Mouse (Mus musculus) myocyte (in vitro differentiated cells): ENCODE measurements around the gene Hoxd8. TPM values are rescaled to one million over a fixed set of nuclear protein-coding genes. Genes with fewer than 3 reads are reported as not detected.

ENCODE experiments used
- H3K27me3 ChIP-seq: one replicate; pipeline ENCODE4 v1.6.1; 2011; ENCODE audit not compliant: control insufficient read depth, insufficient read depth, insufficient read length
- H3K36me3 ChIP-seq: one replicate; pipeline ENCODE4 v1.6.1; 2011; ENCODE audit not compliant: control insufficient read depth, insufficient read depth
- H3K4me2 ChIP-seq: one replicate; pipeline ENCODE4 v1.6.1; 2011; ENCODE audit warnings: low read depth, control low read depth
- H3K4me3 ChIP-seq: one replicate; pipeline ENCODE4 v1.5.1; 2011; ENCODE audit warnings: mild to moderate bottlenecking, control low read depth, moderate library complexity
- H3K79me2 ChIP-seq: one replicate; pipeline ENCODE4 v1.6.1; 2011; ENCODE audit not compliant: control insufficient read depth, insufficient read depth
- H3ac ChIP-seq: one replicate; pipeline ENCODE4 v1.6.1; 2011; ENCODE audit not compliant: control insufficient read depth, insufficient read length
- CEBPB ChIP-seq: IDR thresholded peaks from 2 replicates; pipeline ENCODE4 v1.6.1; 2011; ENCODE audit warnings: mild to moderate bottlenecking, moderate library complexity; ENCODE audit not compliant: poor library complexity, insufficient read depth, severe bottlenecking
- E2F4 ChIP-seq: IDR thresholded peaks from one replicate; pipeline ENCODE4 v1.6.1; 2011; ENCODE audit warnings: mild to moderate bottlenecking, control low read depth, moderate library complexity; ENCODE audit not compliant: insufficient read depth
- MAX ChIP-seq: IDR thresholded peaks from one replicate; pipeline ENCODE4 v1.6.1; 2011; ENCODE audit warnings: low read depth, mild to moderate bottlenecking, control low read depth
- MYOD1 ChIP-seq, 3 experiments: IDR thresholded peaks; one replicate each; pipeline ENCODE4 v1.6.1; 2011; ENCODE audit warnings: control low read depth in 2 of 3, low read depth in 2 of 3, mild to moderate bottlenecking in 2 of 3, moderate library complexity in 1 of 3; ENCODE audit not compliant: insufficient read length in 2 of 3, control insufficient read depth in 1 of 3
- MYOG ChIP-seq, 3 experiments: IDR thresholded peaks; one replicate each; pipeline ENCODE4 v1.6.1; 2011; ENCODE audit warnings: control low read depth in 2 of 3, low read depth in 2 of 3, mild to moderate bottlenecking in 2 of 3; ENCODE audit not compliant: insufficient read length in 2 of 3, control insufficient read depth in 1 of 3, insufficient read depth in 1 of 3
- POLR2A ChIP-seq: IDR thresholded peaks from one replicate; pipeline ENCODE4 v1.6.1; 2011; ENCODE audit warnings: low read depth, mild to moderate bottlenecking, control low read depth, moderate library complexity; ENCODE audit not compliant: insufficient read length
- POLR2AphosphoS2 ChIP-seq: IDR thresholded peaks from one replicate; pipeline ENCODE4 v1.6.1; 2011; ENCODE audit warnings: low read depth, control low read depth; ENCODE audit not compliant: insufficient read length
- REST ChIP-seq: IDR thresholded peaks from one replicate; pipeline ENCODE4 v1.6.1; 2011; ENCODE audit warnings: mild to moderate bottlenecking, control low read depth, moderate library complexity; ENCODE audit not compliant: insufficient read depth, insufficient read length
- SRF ChIP-seq: IDR thresholded peaks from one replicate; pipeline ENCODE4 v1.6.1; 2011; ENCODE audit warnings: low read depth; ENCODE audit not compliant: control insufficient read depth, insufficient read length
- TCF12 ChIP-seq: IDR thresholded peaks from one replicate; pipeline ENCODE4 v1.6.1; 2011; ENCODE audit warnings: mild to moderate bottlenecking, control low read depth; ENCODE audit not compliant: poor library complexity, insufficient read depth, severe bottlenecking
- TCF3 ChIP-seq: IDR thresholded peaks from one replicate; pipeline ENCODE4 v1.6.1; 2011; ENCODE audit warnings: low read depth, control low read depth; ENCODE audit not compliant: insufficient read length
- USF1 ChIP-seq: IDR thresholded peaks from one replicate; pipeline ENCODE4 v1.6.1; 2011; ENCODE audit warnings: low read depth, mild to moderate bottlenecking, control low read depth, moderate library complexity
- polyA plus RNA-seq: library from polyadenylated mRNA; unstranded; fragments of >200 nt; fragmentation: generic; extraction: Trizol; gene quantifications from one replicate; pipeline ENCODE4 v1.2.1, GENCODE M21; 2012; ENCODE audit warnings: missing spikeins

Gene Hoxd8
- polyA plus RNA-seq, 1 experiment = not detected

DNA sequence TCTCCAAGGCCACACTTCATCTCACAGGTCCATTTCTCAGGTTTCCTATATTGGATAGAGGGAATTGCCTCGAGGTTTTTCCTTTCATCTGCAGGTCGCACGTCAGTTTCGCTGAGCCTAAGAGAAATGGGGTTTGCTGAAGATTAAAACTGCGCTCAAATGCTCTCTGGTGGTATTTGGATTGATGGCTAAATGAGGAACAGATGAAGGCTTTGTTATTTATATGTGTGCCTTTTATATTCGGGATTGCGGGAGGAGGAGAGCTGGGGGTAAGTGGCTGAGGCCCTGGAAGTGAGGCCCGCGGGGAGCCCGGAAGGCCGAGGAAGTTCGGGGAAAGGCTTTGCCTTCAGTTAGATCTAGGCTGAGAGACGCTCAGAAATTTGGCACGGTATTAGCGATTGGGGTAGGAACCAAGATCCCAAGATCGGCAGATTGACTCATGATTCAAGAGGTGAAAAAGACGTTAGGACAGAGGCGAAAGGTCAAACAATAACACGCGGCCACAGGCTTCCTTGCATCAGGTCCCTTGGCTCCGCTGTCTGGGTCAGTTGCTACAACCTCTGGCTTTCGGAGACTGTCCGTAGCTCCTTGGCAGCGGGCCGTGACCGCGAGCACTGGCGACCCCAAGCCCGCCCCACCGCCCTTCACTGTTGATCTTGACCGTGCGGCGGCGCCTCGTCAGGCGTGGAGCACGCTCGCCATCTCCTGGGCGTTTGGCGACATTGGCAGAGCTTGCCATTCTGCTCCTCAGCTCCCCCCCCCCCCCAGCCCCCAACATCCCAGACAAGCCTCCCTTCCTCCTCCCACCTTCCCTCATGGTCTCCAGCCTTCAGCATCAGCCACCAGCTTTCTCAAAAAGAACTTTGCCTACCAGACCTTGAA, 31.7 kb upstream of the Hoxd8 start:
- Histone ChIP-seq H3K36me3 (no peaks in the 10 kb centered on the region), H3K4me2 (peak overlapping the region; percentile 53), H3ac (no peak overlapping the region), H3K4me3 (no peak overlapping the region), H3K27me3 (peaks cover 55% of the 10 kb centered on the region), H3K79me2 (no peaks in the 10 kb centered on the region)
- TF ChIP-seq MYOG (IDR thresholded peaks at IDR 0.05; ENCODE audit: control insufficient read depth in 1 of 3, insufficient read depth in 1 of 3, insufficient read length in 2 of 3, low read depth in 2 of 3) (no peak), USF1 (no peak), E2F4 (no peak), POLR2AphosphoS2 (no peak), POLR2A (no peak), SRF (no peak), TCF3 (no peak), MAX (no peak), MYOD1 (IDR thresholded peaks at IDR 0.05; ENCODE audit: control insufficient read depth in 1 of 3, insufficient read length in 2 of 3, low read depth in 2 of 3) (no peak), REST (no peak), CEBPB (no peak), TCF12 (no peak)

GRCm38 (mm10) chr2:74673835-74674425, 30.5 kb upstream of the Hoxd8 start:
- TF ChIP-seq REST (no peak), TCF3 (no peak), MYOG (IDR thresholded peaks at IDR 0.05; ENCODE audit: control insufficient read depth in 1 of 3, insufficient read depth in 1 of 3, insufficient read length in 2 of 3, low read depth in 2 of 3) (no peak), USF1 (no peak), POLR2A (no peak), POLR2AphosphoS2 (no peak), E2F4 (no peak), SRF (no peak), CEBPB (no peak), TCF12 (no peak), MAX (no peak), MYOD1 (IDR thresholded peaks at IDR 0.05; ENCODE audit: control insufficient read depth in 1 of 3, insufficient read length in 2 of 3, low read depth in 2 of 3) (no peak)
- no peak overlapping the region for H3K4me3 ChIP-seq
- H3ac ChIP-seq = no peak overlapping the region
- H3K4me2 ChIP-seq = no peak overlapping the region
- no peaks in the 10 kb centered on the region for H3K79me2 ChIP-seq
- no peaks in the 10 kb centered on the region for H3K36me3 ChIP-seq
- H3K27me3 ChIP-seq = peaks cover 50% of the 10 kb centered on the region

DNA sequence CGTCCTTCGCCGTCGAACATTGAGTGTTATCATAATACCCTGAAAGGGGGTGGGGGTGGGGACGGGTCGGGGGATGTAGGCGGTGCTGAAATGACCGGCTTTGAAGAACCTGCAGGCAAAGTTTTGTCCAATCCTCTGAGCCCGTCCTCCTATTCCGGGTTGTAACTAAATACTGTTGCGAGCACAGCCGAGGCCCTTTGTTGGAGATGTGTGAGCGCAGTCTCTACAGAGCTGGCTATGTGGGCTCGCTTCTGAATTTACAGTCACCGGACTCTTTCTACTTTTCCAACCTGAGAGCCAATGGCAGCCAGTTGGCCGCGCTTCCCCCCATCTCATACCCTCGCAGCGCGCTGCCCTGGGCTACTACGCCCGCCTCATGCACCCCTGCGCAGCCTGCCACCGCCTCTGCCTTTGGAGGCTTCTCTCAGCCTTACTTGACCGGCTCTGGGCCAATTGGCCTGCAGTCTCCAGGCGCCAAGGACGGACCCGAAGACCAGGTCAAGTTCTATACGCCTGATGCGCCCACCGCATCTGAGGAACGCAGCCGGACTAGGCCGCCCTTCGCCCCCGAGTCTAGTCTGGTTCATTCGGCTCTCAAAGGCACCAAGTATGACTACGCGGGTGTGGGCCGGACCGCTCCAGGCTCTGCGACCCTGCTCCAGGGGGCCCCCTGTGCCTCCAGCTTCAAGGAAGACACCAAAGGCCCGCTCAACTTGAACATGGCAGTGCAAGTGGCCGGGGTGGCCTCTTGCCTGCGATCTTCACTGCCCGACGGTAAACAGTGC, 29.3 kb upstream of the Hoxd8 start, which contains the start of gene Hoxd12:
Hoxd12 (plus strand) TSS at position 133 of the 785 bp plus-strand sequence.
- Histone ChIP-seq H3ac (no peak within 1 kb of the TSS), H3K4me2 (no peak within 1 kb of the TSS), H3K36me3 (no peaks in the 10 kb centered on the region), H3K4me3 (no peak within 1 kb of the TSS), H3K79me2 (no peaks in the 10 kb centered on the region), H3K27me3 (peaks cover 58% of the 10 kb centered on the region)
- no peak for TF ChIP-seq E2F4
- no peak for TF ChIP-seq MYOG (IDR thresholded peaks at IDR 0.05; ENCODE audit: control insufficient read depth in 1 of 3, insufficient read depth in 1 of 3, insufficient read length in 2 of 3, low read depth in 2 of 3)
- no peak for TF ChIP-seq TCF3
- TF ChIP-seq REST = no peak
- no peak for TF ChIP-seq POLR2A
- no peak for TF ChIP-seq USF1
- TF ChIP-seq MYOD1 (IDR thresholded peaks at IDR 0.05; ENCODE audit: control insufficient read depth in 1 of 3, insufficient read length in 2 of 3, low read depth in 2 of 3) = no peak
- no peak for TF ChIP-seq MAX
- TF ChIP-seq POLR2AphosphoS2 = no peak
- no peak for TF ChIP-seq TCF12

DNA sequence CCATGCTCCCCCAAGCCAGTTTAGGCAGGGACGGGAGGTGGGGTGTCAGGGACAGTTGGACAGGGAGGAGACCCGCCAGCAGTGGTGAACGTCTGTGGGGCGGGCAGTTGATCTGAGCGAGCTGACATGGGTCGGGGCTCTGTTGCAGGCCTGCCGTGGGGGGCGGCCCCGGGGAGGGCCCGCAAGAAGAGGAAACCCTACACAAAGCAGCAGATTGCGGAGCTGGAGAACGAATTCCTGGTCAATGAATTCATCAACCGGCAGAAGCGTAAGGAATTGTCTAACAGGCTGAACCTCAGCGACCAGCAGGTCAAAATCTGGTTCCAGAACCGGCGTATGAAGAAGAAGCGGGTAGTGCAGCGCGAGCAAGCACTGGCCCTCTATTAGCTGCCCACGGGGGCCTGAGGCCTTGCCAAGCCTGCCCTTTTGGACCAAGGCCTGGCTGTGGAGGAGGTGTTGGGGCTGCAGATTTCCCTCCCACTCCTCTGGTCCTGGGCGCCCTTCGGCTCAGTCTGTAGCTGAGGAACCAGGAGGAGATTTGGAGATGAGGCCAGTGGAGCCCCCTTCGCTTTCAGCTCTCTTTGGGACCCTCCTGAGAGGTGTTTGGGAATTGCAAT, 28.6 kb upstream of the Hoxd8 start:
- Histone ChIP-seq H3K79me2 (no peaks in the 10 kb centered on the region), H3K4me2 (no peak overlapping the region), H3K4me3 (no peak overlapping the region), H3K27me3 (peaks cover 63% of the 10 kb centered on the region), H3ac (no peak overlapping the region), H3K36me3 (no peaks in the 10 kb centered on the region)
- no peak for TF ChIP-seq MYOG (IDR thresholded peaks at IDR 0.05; ENCODE audit: control insufficient read depth in 1 of 3, insufficient read depth in 1 of 3, insufficient read length in 2 of 3, low read depth in 2 of 3)
- no peak for TF ChIP-seq USF1
- no peak for TF ChIP-seq POLR2A
- TF ChIP-seq SRF = no peak
- no peak for TF ChIP-seq TCF3
- TF ChIP-seq POLR2AphosphoS2 = no peak
- TF ChIP-seq MYOD1 (IDR thresholded peaks at IDR 0.05; ENCODE audit: control insufficient read depth in 1 of 3, insufficient read length in 2 of 3, low read depth in 2 of 3) = no peak
- TF ChIP-seq E2F4 = no peak
- TF ChIP-seq TCF12 = no peak
